Mouse (Mus musculus) MEL (cell line): ENCODE data around the gene Dsn1. TPM values are rescaled to one million over a fixed set of nuclear protein-coding genes. Genes with fewer than 3 reads are reported as not detected.

Experiments
- DNase-seq: peaks from one replicate; pipeline ENCODE4 v3.0.0; 2011; ENCODE audit warnings: low read depth, low spot score
- H3K27ac ChIP-seq: 2 replicates; pipeline ENCODE4 v1.5.1; 2012; ENCODE audit warnings: low read depth, mild to moderate bottlenecking, control low read depth, low read length, moderate library complexity; ENCODE audit not compliant: control insufficient read depth
- H3K27me3 ChIP-seq, 2 experiments: fragments of 150-350 bp in 1 of 2; sonication (generic) in 1 of 2; 2 replicates each; pipeline ENCODE4 v1.6.1; 2012; ENCODE audit warnings: low read length in 2 of 2, mild to moderate bottlenecking in 2 of 2, improper control_type of control experiment in 1 of 2, moderate library complexity in 1 of 2; ENCODE audit not compliant: insufficient read depth in 2 of 2, control insufficient read depth in 1 of 2
- H3K36me3 ChIP-seq, 2 experiments: 2 replicates each; pipeline ENCODE4 v1.6.1; 2012 to 2014; ENCODE audit warnings: low read length in 2 of 2, improper control_type of control experiment in 1 of 2, inconsistent platforms in 1 of 2, mild to moderate bottlenecking in 1 of 2; ENCODE audit not compliant: insufficient read depth in 2 of 2, control insufficient read depth in 1 of 2
- H3K4me1 ChIP-seq, 2 experiments: fragments of 150-350 bp in 1 of 2; sonication (generic) in 1 of 2; 2 replicates each; pipeline ENCODE4 v1.6.1; 2012; ENCODE audit warnings: low read length in 2 of 2, improper control_type of control experiment in 1 of 2, mild to moderate bottlenecking in 1 of 2; ENCODE audit not compliant: insufficient read depth in 2 of 2, control insufficient read depth in 1 of 2
- H3K4me3 ChIP-seq, 2 experiments: fragments of 150-350 bp in 1 of 2; sonication (generic) in 1 of 2; 2 replicates each; pipeline ENCODE4 v1.5.1; 2012; ENCODE audit warnings: low read depth in 2 of 2, low read length in 2 of 2, mild to moderate bottlenecking in 2 of 2, moderate library complexity in 2 of 2, control low read depth in 1 of 2, improper control_type of control experiment in 1 of 2; ENCODE audit not compliant: control insufficient read depth in 1 of 2, insufficient read depth in 1 of 2
- H3K79me2 ChIP-seq: 2 replicates; pipeline ENCODE4 v1.6.1; 2012; ENCODE audit warnings: mild to moderate bottlenecking, low read length, moderate library complexity; ENCODE audit not compliant: control insufficient read depth, poor library complexity, insufficient read depth
- H3K9ac ChIP-seq: 2 replicates; pipeline ENCODE4 v1.6.1; 2012; ENCODE audit warnings: low read depth, mild to moderate bottlenecking, control low read depth, low read length, moderate library complexity; ENCODE audit not compliant: control insufficient read depth, poor library complexity, severe bottlenecking
- H3K9me3 ChIP-seq: fragments of 150-350 bp; sonication (generic); replicated peaks from 2 replicates; pipeline ENCODE4 v1.6.1; 2012; ENCODE audit warnings: mild to moderate bottlenecking, low read length, improper control_type of control experiment, moderate library complexity; ENCODE audit not compliant: insufficient read depth
- CHD1 ChIP-seq: IDR thresholded peaks from 2 replicates; pipeline ENCODE4 v1.6.1; 2012; ENCODE audit warnings: low read depth, mild to moderate bottlenecking, inconsistent platforms, low read length, improper control_type of control experiment
- CHD2 ChIP-seq: IDR thresholded peaks from 2 replicates; pipeline ENCODE4 v1.6.1; 2011; ENCODE audit warnings: low read length, improper control_type of control experiment
- CTCF ChIP-seq, 3 experiments: IDR thresholded peaks in 2 of 3; conservative IDR thresholded peaks in 1 of 3; 2 replicates each; pipeline ENCODE4 v1.5.1; 2011 to 2012; ENCODE audit warnings: low read length in 3 of 3, low read depth in 2 of 3, mild to moderate bottlenecking in 2 of 3, improper control_type of control experiment in 1 of 3, inconsistent platforms in 1 of 3, mixed read lengths in 1 of 3, moderate library complexity in 1 of 3; ENCODE audit not compliant: control insufficient read depth in 1 of 3, insufficient read depth in 1 of 3, poor library complexity in 1 of 3, severe bottlenecking in 1 of 3
- E2F4 ChIP-seq: IDR thresholded peaks from 2 replicates; pipeline ENCODE4 v1.6.1; 2011; ENCODE audit warnings: low read depth, low read length, improper control_type of control experiment, borderline replicate concordance
- ETS1 ChIP-seq: IDR thresholded peaks from 2 replicates; pipeline ENCODE4 v1.6.1; 2012; ENCODE audit warnings: low read depth, mild to moderate bottlenecking, inconsistent platforms, low read length, improper control_type of control experiment, moderate library complexity
- GABPA ChIP-seq: IDR thresholded peaks from 2 replicates; pipeline ENCODE4 v1.6.1; 2012; ENCODE audit warnings: low read depth, mild to moderate bottlenecking, inconsistent platforms, low read length, improper control_type of control experiment, moderate library complexity
- HCFC1 ChIP-seq: IDR thresholded peaks from 2 replicates; pipeline ENCODE4 v1.6.1; 2012; ENCODE audit warnings: low read depth, mild to moderate bottlenecking, inconsistent platforms, low read length, improper control_type of control experiment, moderate library complexity
- JUND ChIP-seq: IDR thresholded peaks from 2 replicates; pipeline ENCODE4 v1.6.1; 2011; ENCODE audit warnings: low read depth, mild to moderate bottlenecking, improper control_type of control experiment, low read length
- KAT2A ChIP-seq: conservative IDR thresholded peaks from 2 replicates; pipeline ENCODE4 v1.6.1; 2012; ENCODE audit warnings: low read depth, low read length, improper control_type of control experiment, inconsistent platforms
- MAZ ChIP-seq: IDR thresholded peaks from 2 replicates; pipeline ENCODE4 v1.6.1; 2012; ENCODE audit warnings: low read depth, mild to moderate bottlenecking, inconsistent platforms, low read length, improper control_type of control experiment
- MEF2A ChIP-seq: IDR thresholded peaks from 2 replicates; pipeline ENCODE4 v1.6.1; 2014; ENCODE audit warnings: low read depth, mild to moderate bottlenecking, inconsistent platforms, low read length, improper control_type of control experiment; ENCODE audit not compliant: poor library complexity, insufficient replicate concordance, severe bottlenecking; ENCODE audit errors: extremely low read depth
- MXI1 ChIP-seq: IDR thresholded peaks from 2 replicates; pipeline ENCODE4 v1.6.1; 2011; ENCODE audit warnings: mild to moderate bottlenecking, low read depth, low read length, improper control_type of control experiment
- NELFE ChIP-seq: IDR thresholded peaks from 2 replicates; pipeline ENCODE4 v1.6.1; 2011; ENCODE audit warnings: low read depth, low read length, improper control_type of control experiment
- NRF1 ChIP-seq: IDR thresholded peaks from 2 replicates; pipeline ENCODE4 v1.6.1; 2014; ENCODE audit warnings: low read depth, mild to moderate bottlenecking, inconsistent platforms, low read length, improper control_type of control experiment, moderate library complexity; ENCODE audit not compliant: poor library complexity, insufficient read depth, severe bottlenecking
- POLR2A ChIP-seq, 2 experiments: IDR thresholded peaks; 2 replicates each; pipeline ENCODE4 v1.6.1; 2011 to 2012; ENCODE audit warnings: low read length in 2 of 2, mild to moderate bottlenecking in 2 of 2, control low read depth in 1 of 2, improper control_type of control experiment in 1 of 2, low read depth in 1 of 2, moderate library complexity in 1 of 2; ENCODE audit not compliant: control insufficient read depth in 1 of 2, insufficient read depth in 1 of 2, poor library complexity in 1 of 2
- POLR2AphosphoS2 ChIP-seq: IDR thresholded peaks from 2 replicates; pipeline ENCODE4 v1.6.1; 2011; ENCODE audit warnings: low read length, improper control_type of control experiment
- RAD21 ChIP-seq: IDR thresholded peaks from 2 replicates; pipeline ENCODE4 v1.6.1; 2011; ENCODE audit warnings: mild to moderate bottlenecking, low read depth, low read length, improper control_type of control experiment
- RCOR1 ChIP-seq: IDR thresholded peaks from 2 replicates; pipeline ENCODE4 v1.6.1; 2012; ENCODE audit warnings: low read depth, mild to moderate bottlenecking, inconsistent platforms, low read length, improper control_type of control experiment
- SIN3A ChIP-seq: IDR thresholded peaks from 2 replicates; pipeline ENCODE4 v1.6.1; 2012; ENCODE audit warnings: low read length, improper control_type of control experiment, inconsistent platforms
- TAL1 ChIP-seq: IDR thresholded peaks from 2 replicates; pipeline ENCODE4 v1.6.1; 2012; ENCODE audit warnings: mild to moderate bottlenecking, inconsistent platforms, low read length, moderate library complexity, mixed read lengths
- TBP ChIP-seq: IDR thresholded peaks from 2 replicates; pipeline ENCODE4 v1.8.0; 2011; ENCODE audit warnings: low read depth, low read length, improper control_type of control experiment
- USF1 ChIP-seq: IDR thresholded peaks from 2 replicates; pipeline ENCODE4 v1.6.1; 2014; ENCODE audit warnings: low read depth, mild to moderate bottlenecking, inconsistent platforms, low read length, improper control_type of control experiment, moderate library complexity
- ZMIZ1 ChIP-seq: IDR thresholded peaks from 2 replicates; pipeline ENCODE4 v1.6.1; 2012; ENCODE audit warnings: low read depth, mild to moderate bottlenecking, inconsistent platforms, low read length, improper control_type of control experiment, moderate library complexity
- ZNF384 ChIP-seq: IDR thresholded peaks from 2 replicates; pipeline ENCODE4 v1.6.1; 2012; ENCODE audit warnings: low read depth, mild to moderate bottlenecking, inconsistent platforms, low read length, improper control_type of control experiment
- polyA plus RNA-seq, 2 experiments: library from polyadenylated mRNA; stranded (reverse) in 1 of 2; unstranded in 1 of 2; fragments of >175 nt in 1 of 2; fragments of >200 nt in 1 of 2; gene quantifications; 2 replicates each; pipeline versions ENCODE4 v1.2.1 to v1.2.4; 2012; ENCODE audit warnings: low replicate concordance in 2 of 2, low read depth in 1 of 2; ENCODE audit not compliant: insufficient read length in 2 of 2, insufficient read depth in 1 of 2, missing spikeins in 1 of 2
- total RNA-seq: library from RNA; depleted of rRNA; stranded (reverse); fragments of 300-350 nt; gene quantifications from 2 replicates; pipeline ENCODE4 v1.2.3, GENCODE M21; 2012

The Dsn1 gene
- total and polyA plus RNA-seq, 3 experiments, result 29.3 to 33.2 TPM; not detected in 1

DNA sequence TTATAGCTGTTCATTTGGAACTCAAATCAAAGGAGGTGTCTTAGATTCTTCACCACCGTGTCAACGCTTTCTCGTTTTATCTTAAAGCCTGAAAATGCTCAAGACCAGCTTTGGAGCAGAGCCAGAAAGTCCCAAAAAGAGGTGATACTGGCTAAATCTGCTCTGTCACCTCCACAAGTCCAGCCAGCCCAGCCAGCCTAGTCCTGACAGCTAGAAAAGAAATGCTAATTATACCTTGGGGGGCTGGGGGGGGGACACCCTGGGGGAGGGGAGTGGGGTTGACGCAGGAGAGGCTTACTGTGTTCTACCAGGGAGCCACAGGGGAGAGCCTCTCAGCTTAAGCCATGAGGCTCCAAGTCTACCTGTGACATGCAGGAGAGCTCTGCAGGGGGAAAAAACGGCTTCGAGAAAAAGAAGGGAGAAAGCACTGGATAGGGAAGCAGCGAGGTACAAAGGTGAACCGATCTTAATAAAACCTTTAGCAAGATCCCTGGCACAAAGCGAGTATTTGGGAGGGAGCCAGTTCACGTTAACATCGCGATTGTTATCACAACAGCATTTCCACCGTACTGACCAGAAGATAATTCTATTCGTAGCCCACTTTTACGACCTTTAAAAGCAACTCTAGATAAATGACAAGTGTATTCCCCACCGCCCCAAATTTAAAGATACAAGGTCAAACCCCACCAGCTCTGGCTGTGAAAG, 16.1 kb downstream of the Dsn1 start:
- Histone ChIP-seq H3K9ac (peak overlapping the region; percentile 86), H3K27ac (no peak overlapping the region), H3K4me1 (no peaks in the 10 kb centered on the region; a peak in 1 of 4 replicates), H3K4me3 (peak overlapping the region; percentile 80 to 82), H3K36me3 (peaks cover 5 to 10% of the 10 kb centered on the region in 2 experiments; a peak in 3 of 4 replicates), H3K9me3 (no peaks in the 10 kb centered on the region), H3K79me2 (peaks cover 11% of the 10 kb centered on the region), H3K27me3 (no peaks in the 10 kb centered on the region)
- TF ChIP-seq POLR2AphosphoS2, result no peak
- TF ChIP-seq RCOR1, result peak; percentile 89
- TF ChIP-seq CHD2, result no peak
- TF ChIP-seq USF1, result no peak
- TF ChIP-seq HCFC1, result no peak
- TF ChIP-seq ETS1, result no peak
- peak; percentile 30; the same call in 1 of the 2 replicates for TF ChIP-seq SIN3A
- TF ChIP-seq ZNF384, result peak; percentile 32; the same call in 1 of the 2 replicates
- TF ChIP-seq RAD21, result no peak
- TF ChIP-seq E2F4, result no peak
- TF ChIP-seq CHD1, result no peak
- no peak for TF ChIP-seq CTCF (IDR thresholded peaks at IDR 0.05 in 2 of 3, conservative IDR thresholded peaks at IDR 0.05 in 1 of 3; ENCODE audit: control insufficient read depth in 1 of 3, insufficient read depth in 1 of 3, low read depth in 2 of 3, low read length in 3 of 3, poor library complexity in 1 of 3, severe bottlenecking in 1 of 3)
- TF ChIP-seq TAL1, result no peak
- TF ChIP-seq ZMIZ1, result no peak
- TF ChIP-seq MEF2A, result no peak
- TF ChIP-seq GABPA, result no peak
- peak; percentile 56; the same call in 1 of the 2 replicates for TF ChIP-seq MXI1
- TF ChIP-seq JUND, result no peak
- no peak for TF ChIP-seq NRF1
- no peak for TF ChIP-seq NELFE
- no peak for TF ChIP-seq POLR2A (IDR thresholded peaks at IDR 0.05; ENCODE audit: control insufficient read depth in 1 of 2, insufficient read depth in 1 of 2, low read depth in 1 of 2, low read length in 2 of 2, poor library complexity in 1 of 2)
- no peak for TF ChIP-seq TBP
- TF ChIP-seq KAT2A, result no peak
- no peak for TF ChIP-seq MAZ
- DNase-seq, result peak; percentile 64
